Mouse (Mus musculus) heart, postnatal 0 days (tissue): ENCODE data around the gene Slc16a14.

ENCODE experiments used
- CTCF ChIP-seq: IDR thresholded peaks from 2 replicates; pipeline ENCODE4 v1.5.1; 2016; ENCODE audit warnings: antibody characterized with exemption, control low read depth, low read depth
- EP300 ChIP-seq: IDR thresholded peaks from 2 replicates; pipeline ENCODE4 v1.6.1; 2016; ENCODE audit warnings: antibody characterized with exemption, low read depth

GRCm38 (mm10) chr1:84868841-84869240, 66.1 kb downstream of the Slc16a14 start:
- no peak for TF ChIP-seq CTCF
- no peak for TF ChIP-seq EP300
